Mouse (Mus musculus) embryonic facial prominence, embryonic 11.5 days (tissue): ENCODE measurements around the gene Pkd2l1. TPM values are rescaled to one million over a fixed set of nuclear protein-coding genes. Genes with fewer than 3 reads are reported as not detected.

Experiments
- polyA plus RNA-seq: library from polyadenylated mRNA; unstranded; fragments of >200 nt; fragmentation: Nextera tagmentation; extraction: Ambion mirVana; gene quantifications from 2 replicates; pipeline ENCODE4 v1.2.1, GENCODE M21; 2014

The Pkd2l1 gene
- polyA plus RNA-seq, 1 experiment from 2014 or later = not detected

Other genes starting within 250 kb of the Pkd2l1 start
- gene Cpn1, start 205.9 kb downstream of the Pkd2l1 start, polyA plus RNA-seq = not detected in 2 replicates
- gene Cyp2c23, start 163.2 kb downstream of the Pkd2l1 start, polyA plus RNA-seq = not detected in 2 replicates
- gene Erlin1, start 122.7 kb downstream of the Pkd2l1 start, polyA plus RNA-seq = 19.9 and 23.7 TPM in 2 replicates
- 46.1 and 47.2 TPM in 2 replicates for gene Chuk, start 85.0 kb downstream of the Pkd2l1 start, polyA plus RNA-seq
- gene Cwf19l1, start 56.6 kb downstream of the Pkd2l1 start, polyA plus RNA-seq = 47.3 and 52.3 TPM in 2 replicates
- 104 and 110 TPM in 2 replicates for gene Bloc1s2, start 46.0 kb downstream of the Pkd2l1 start, polyA plus RNA-seq
- gene Scd3, start 10.8 kb upstream of the Pkd2l1 start, polyA plus RNA-seq = 0.22 and 0.59 TPM in 2 replicates
- gene Scd2, start 101.2 kb upstream of the Pkd2l1 start, polyA plus RNA-seq = 298 and 305 TPM in 2 replicates
- gene Scd4, start 140.7 kb upstream of the Pkd2l1 start, polyA plus RNA-seq = not detected in 2 replicates
- 12.9 and 14.2 TPM in 2 replicates for gene Scd1, start 215.4 kb upstream of the Pkd2l1 start, polyA plus RNA-seq